Mouse (Mus musculus) erythroblast, embryonic 14.5 days (primary cell): ENCODE results near the gene Plagl1.

ENCODE experiments used
- GATA1 ChIP-seq: IDR thresholded peaks from 2 replicates; pipeline ENCODE4 v1.6.1; 2012; ENCODE audit warnings: low read length, inconsistent platforms, mixed read lengths
- TAL1 ChIP-seq: IDR thresholded peaks from 3 replicates; pipeline ENCODE4 v1.6.1; 2012; ENCODE audit warnings: low read length, inconsistent platforms, mixed read lengths

DNA sequence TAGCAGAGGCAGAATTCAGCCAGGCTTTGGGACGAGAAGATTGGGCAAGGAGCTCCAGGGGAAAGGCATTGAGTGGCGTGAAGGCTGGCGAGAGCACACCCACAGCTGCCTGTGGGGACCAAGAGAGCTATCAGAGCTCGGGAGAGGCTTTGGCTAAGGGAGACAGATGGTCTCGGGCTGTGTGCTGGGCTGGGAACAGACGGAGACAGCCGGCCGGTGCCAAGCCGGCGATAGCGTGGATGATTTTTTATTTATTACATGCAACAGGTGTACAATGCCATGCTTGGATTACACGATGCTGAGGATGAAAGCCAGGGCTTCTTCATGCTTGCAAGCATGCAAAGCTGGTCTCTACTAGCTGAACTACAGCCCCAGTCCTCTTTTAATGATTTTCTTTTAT lies 22.2 kb downstream of the Plagl1 start:
- no peak for TF ChIP-seq GATA1
- no peak for TF ChIP-seq TAL1
